Mouse (Mus musculus) thymus, postnatal 10 days (tissue): ENCODE measurements around the gene Qk.
A peak's percentile ranks its signal among the peaks of the same experiment; 100 is the strongest.

Source experiments
- DNase-seq, 2 experiments: peaks; one replicate each; pipeline ENCODE4 v3.0.0; 2021; ENCODE audit warnings: low spot score in 2 of 2

Qk gene

DNA sequence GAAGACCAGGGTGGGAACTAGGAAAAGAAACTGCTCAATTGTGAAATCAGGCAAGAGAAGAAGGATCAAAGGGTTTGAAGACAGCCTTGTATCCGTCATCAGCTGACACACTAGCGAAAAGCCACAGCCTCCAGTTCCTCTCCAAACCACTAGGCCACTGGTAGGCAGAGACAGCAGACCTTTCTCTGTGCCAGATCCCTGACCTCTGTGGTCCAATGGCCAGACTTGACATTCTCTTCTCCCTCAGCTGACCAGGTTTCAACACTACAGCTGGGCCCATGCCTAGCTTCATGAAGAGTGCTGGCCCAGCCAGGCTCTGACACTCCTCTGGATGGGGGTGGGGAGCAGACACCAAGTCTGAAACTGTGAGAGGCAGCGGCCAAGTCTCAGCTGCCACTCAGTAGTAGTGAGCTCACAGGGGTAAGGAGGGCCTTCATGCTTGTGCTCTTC is 7.0 kb upstream of the Qk start:
- no peak for DNase-seq

DNA sequence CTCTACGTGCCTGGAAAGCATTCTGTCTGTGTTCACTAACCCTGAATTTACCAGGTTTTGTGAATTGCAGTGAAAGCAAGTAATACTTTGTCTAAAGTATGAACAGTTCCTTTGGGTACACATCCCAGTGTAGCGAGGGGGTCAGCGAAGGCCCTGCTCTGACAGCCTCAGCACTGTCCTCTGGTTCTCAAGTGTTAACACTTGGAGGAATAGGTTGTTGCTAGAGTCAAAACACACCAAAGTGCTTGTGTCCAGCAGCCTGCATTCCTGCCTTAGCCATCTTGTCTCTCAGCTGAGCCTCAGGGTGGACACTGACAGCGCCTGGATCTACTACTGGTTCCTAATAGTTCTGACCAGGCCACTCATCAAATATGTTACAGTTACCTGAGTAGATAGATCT is 6.3 kb upstream of the Qk start:
- DNase-seq: no peak

- DNase-seq: no peak
Observed at GRCm38 (mm10) chr17:10321754-10322153, 2.1 kb upstream of the Qk start.

DNA sequence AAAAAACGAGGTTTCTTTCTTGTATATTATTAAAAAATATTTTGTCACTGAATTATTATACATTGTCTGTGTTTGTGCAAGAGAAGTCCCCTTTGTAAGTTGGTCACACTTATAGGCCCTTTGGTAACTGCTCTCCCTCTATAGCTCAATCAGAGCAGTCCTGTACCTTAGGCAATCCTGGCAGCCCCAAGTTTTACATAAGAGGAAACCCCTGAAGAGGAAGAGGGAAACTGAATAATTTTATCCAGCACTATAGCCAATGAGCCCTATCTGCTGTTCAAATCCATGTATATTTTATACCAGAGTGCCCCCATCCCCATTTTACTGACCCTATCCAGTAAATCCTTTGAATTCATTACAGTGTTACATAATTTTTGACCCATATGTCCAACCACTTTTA is 1.4 kb upstream of the Qk start:
- DNase-seq: no peak

- no peak for DNase-seq
Observed at GRCm38 (mm10) chr17:10320456-10320790, 769 bp upstream of the Qk start.

- DNase-seq: no peak
Observed at GRCm38 (mm10) chr17:10319431-10319684, 296 bp downstream of the Qk start.

GRCm38 (mm10) chr17:10318561-10319430 is 858 bp downstream of the Qk start:
- DNase-seq: peak; percentile 69 to 71

DNA sequence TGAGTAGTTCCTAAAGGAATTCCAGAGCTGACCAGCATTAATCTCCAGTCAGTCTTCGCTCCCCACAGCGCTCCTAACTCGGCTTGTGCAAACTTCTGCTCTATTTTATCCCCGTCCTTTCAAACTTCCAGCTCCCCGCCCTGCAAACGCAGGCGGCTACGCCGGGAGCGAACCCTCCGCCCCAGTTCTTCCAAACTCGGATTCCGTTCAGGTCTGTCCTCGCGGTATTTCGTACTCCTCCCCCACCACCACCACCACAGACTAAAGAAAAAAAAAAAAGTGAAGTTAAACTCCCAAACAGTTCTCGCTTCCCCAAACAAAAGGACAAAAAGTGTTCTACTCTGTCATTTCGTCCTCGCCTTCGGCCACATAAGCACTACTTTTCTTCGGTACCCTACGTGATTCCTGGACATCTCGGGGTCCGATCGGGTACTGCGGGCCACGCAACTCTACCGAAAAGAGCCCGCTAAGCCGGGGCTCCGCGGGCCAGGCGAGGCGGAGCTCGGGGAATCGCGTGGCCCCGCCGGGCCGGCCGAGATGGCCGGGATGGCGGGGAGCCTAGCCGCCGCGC is 1.6 kb downstream of the Qk start:
- peak; percentile 40 to 51 for DNase-seq

DNA sequence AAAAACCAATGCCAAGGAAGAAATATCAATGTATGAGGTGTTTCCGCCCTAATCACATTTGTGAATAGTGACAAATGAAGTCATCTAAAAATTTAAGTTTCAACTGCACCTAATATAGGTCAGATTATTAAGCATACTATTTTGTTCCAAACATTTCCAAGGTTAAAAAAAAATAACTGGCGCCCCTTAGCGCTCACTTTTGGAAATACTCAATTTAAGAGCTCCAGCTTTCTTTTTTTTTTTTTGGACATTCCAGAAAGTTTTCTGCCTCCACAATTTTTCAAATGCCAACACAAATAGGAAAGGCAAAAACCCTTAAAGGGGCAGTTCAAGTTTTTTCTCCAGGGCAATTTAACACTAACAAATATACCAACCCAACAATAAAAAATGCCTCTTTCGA is 2.5 kb downstream of the Qk start:
- no peak for DNase-seq

- no peak for DNase-seq
Observed at GRCm38 (mm10) chr17:10316446-10316845, 3.2 kb downstream of the Qk start.

GRCm38 (mm10) chr17:10310046-10310445 is 9.6 kb downstream of the Qk start:
- no peak for DNase-seq

- DNase-seq: no peak
Observed at GRCm38 (mm10) chr17:10309135-10309623, 10.5 kb downstream of the Qk start.

- no peak for DNase-seq
Observed at GRCm38 (mm10) chr17:10306424-10306823, 13.2 kb downstream of the Qk start.

DNA sequence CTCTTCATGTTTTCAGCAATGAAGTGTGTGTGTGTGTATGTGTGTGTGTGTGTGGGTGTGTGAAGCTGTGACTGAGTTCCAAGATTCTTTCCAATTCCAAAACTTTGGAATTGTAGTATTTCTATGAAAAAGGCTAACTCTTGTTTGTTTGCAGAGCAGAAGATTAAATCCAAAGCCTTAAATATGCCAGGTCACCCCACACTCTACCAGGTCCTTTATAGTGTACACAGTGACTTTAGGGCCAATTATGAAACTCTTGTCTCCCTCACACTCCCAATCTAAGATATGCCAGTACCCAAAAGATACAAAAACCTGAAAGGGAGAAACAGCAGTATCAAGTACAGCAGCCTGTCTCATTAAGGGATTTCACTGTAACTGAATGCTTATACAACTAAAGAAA is 15.7 kb downstream of the Qk start:
- DNase-seq: no peak

DNA sequence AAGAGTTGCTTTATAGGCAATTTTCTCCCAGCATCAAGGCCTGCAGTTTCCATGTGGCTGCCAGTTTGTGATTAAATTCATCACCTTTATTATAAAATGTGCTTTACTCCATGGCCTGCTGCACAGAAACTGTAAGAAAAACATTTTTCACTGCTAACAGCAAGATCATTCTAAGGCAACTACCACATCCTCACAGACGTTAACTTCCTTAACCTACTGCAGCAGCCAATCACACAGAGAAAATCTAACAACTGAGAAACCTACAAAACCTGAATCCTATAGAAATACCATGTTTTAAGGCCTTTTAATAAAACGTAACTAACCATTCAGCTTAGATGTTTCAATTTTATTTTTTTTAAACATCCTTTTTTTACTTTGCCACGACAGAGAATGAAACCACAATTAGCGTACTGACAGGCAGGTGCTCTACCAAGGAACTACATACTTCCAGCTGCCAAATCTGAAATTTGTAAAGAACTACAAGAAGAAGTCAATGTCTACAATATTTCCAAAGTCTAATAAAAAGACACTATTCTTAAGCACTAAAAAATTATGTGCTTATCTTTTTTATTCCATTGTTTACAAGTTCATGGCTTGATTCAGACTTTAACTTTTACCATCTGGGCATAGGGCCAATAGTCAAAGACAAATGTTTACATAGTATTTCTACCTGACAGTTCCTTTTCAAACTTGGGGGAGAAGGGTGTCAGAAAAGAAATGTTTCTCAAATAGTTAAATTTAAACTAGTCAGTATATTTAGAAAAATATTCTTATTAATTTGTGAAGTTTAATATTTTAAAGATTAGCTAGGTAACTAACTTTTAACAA is 18.5 kb downstream of the Qk start:
- DNase-seq: no peak

- DNase-seq: no peak
Observed at GRCm38 (mm10) chr17:10299396-10299795, 20.3 kb downstream of the Qk start.

GRCm38 (mm10) chr17:10292520-10292919 is 27.1 kb downstream of the Qk start:
- DNase-seq: no peak

DNA sequence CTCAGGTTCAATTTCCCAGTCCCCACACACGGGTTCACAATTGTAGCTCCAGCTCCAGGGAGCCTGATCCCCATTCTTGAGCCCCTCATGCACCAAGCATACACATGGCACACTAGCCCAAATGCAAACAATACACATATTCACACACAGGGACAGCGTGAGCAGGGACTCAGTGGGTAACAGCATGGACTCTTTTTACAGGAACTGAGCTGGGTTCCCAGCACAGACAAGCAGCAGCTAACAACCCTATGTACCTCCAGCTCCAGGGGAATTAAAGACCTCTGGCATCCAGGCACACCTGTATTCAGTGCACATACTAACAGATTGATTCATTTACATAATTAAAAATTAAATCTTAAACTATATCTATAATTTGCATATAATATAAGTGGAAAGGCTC is 34.9 kb downstream of the Qk start:
- DNase-seq: no peak

DNA sequence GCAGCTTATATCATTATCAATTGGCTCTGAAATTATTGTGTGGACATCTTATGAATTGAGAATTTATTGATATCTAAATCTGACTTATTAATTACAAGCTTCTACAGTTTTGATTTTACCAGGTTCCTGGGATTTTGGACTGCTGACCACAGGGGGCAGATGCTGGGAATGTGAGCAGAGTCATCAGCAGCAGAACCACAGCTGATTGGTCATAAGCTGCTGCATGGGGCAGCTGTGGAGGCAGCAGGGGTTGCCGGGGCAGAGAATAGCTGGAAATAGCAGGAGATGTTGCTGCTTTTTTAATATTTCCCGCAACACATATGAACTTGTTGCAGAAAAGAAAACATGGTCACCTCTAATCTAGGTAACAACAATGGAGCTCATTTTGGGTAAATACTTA is 40.1 kb downstream of the Qk start:
- no peak for DNase-seq

DNA sequence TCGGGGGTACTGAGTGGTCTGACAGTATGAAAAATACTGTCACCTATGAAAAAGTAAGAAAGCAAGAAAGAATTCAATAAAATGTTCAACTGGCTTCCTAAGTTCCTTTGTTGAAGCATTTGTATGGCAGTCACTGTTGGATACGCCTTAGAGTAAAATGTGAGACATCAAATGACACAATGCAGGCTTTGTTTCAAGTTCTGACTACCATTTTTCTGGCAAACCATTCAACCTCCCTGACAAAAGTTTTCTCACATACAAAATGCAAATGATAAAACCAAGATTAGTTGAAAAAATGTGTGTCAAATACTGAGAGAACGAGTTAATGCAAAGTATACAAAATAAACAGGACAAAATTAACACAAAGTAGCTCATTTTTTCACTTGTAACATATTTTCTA is 50.1 kb downstream of the Qk start:
- DNase-seq: no peak

DNA sequence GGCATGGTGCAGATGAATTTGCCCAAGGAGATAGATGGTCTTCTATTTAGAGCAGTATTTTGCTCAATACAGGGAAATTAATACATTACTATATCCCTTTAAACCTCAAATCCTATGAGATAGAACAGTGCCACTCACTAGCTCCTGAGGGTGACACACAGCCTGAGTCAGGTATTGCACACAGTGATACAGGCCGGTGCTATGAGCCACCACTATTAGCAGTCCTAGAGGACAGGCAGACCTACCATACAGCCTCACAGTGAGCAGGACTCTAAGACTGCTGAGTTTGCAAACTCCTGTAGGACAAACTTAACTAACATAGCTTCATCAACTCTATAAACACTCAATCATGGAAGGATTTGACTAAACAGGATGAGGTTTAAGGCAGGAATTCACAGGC is 51.2 kb downstream of the Qk start:
- DNase-seq: no peak

- DNase-seq: no peak
Observed at GRCm38 (mm10) chr17:10266207-10266606, 53.4 kb downstream of the Qk start.
